Mouse (Mus musculus) pancreas, adult 10 weeks (tissue): ENCODE measurements around the gene Krt8. TPM values are rescaled to one million over a fixed set of nuclear protein-coding genes. Genes with fewer than 3 reads are reported as not detected.

Experiments
- polyA plus RNA-seq: library from polyadenylated mRNA; stranded (reverse); fragments of 350-450 nt; fragmentation: Illumina TruSeq; extraction: RNeasy Lipid Tissue Mini Kit (QIAGEN cat#74804); gene quantifications from one replicate; pipeline ENCODE4 v1.2.3, GENCODE M21; 2015; ENCODE audit warnings: low read depth, low replicate concordance; ENCODE audit not compliant: insufficient read depth

Krt8 gene
- polyA plus RNA-seq: 48.8 TPM

GRCm38 (mm10) chr15:102004189-102004588 is at the start of gene Krt8:
Krt8 (minus strand) TSS chr15:102004482.

GRCm38 (mm10) chr15:102028040-102028439 is 23.8 kb upstream of the Krt8 start, which contains the start of gene Krt18:
Krt18 (plus strand) TSS chr15:102028180.

GRCm38 (mm10) chr15:101954187-101954586 is 50.1 kb downstream of the Krt8 start, which contains the start of gene Krt78:
Krt78 (minus strand) TSS chr15:101954287.

Other genes starting within 250 kb of the Krt8 start
- not detected for gene Krt72, start 218.0 kb downstream of the Krt8 start, polyA plus RNA-seq
- gene Krt73, start 202.1 kb downstream of the Krt8 start, polyA plus RNA-seq: not detected
- gene Krt2, start 186.3 kb downstream of the Krt8 start, polyA plus RNA-seq: not detected
- not detected for gene Krt1, start 153.7 kb downstream of the Krt8 start, polyA plus RNA-seq
- not detected for gene Krt77, start 134.8 kb downstream of the Krt8 start, polyA plus RNA-seq
- gene Krt76, start 111.6 kb downstream of the Krt8 start, polyA plus RNA-seq: 0.35 TPM
- not detected for gene Krt4, start 79.7 kb downstream of the Krt8 start, polyA plus RNA-seq
- not detected for gene Krt79, start 64.2 kb downstream of the Krt8 start, polyA plus RNA-seq
- not detected for gene Krt78, start 50.2 kb downstream of the Krt8 start, polyA plus RNA-seq
- 66.9 TPM for gene Krt18, start 23.7 kb upstream of the Krt8 start, polyA plus RNA-seq
- gene Eif4b, start 69.3 kb upstream of the Krt8 start, polyA plus RNA-seq: 35.5 TPM
- gene Tns2, start 95.9 kb upstream of the Krt8 start, polyA plus RNA-seq: 62.5 TPM
- gene Spryd3, start 131.8 kb upstream of the Krt8 start, polyA plus RNA-seq: 11.0 TPM
- 136 TPM for gene Igfbp6, start 139.9 kb upstream of the Krt8 start, polyA plus RNA-seq
- 0.98 TPM for gene Soat2, start 146.0 kb upstream of the Krt8 start, polyA plus RNA-seq
- 19.2 TPM for gene Zfp740, start 198.8 kb upstream of the Krt8 start, polyA plus RNA-seq
- gene Csad, start 200.2 kb upstream of the Krt8 start, polyA plus RNA-seq: 14.2 TPM
- gene Itgb7, start 227.5 kb upstream of the Krt8 start, polyA plus RNA-seq: 2.8 TPM